Mouse (Mus musculus) CH12.LX (cell line): Measurements from ENCODE around the gene Epx. TPM values are rescaled to one million over a fixed set of nuclear protein-coding genes. Genes with fewer than 3 reads are reported as not detected.

Experiments
- DNase-seq: peaks from one replicate; pipeline ENCODE4 v3.0.0-alpha.2; 2013; ENCODE audit errors: extremely low read depth
- H3K27ac ChIP-seq: 2 replicates; pipeline ENCODE4 v1.5.1; 2012; ENCODE audit warnings: low read depth, mild to moderate bottlenecking, control low read depth, moderate library complexity; ENCODE audit not compliant: insufficient read depth
- H3K27me3 ChIP-seq: replicated peaks from 2 replicates; pipeline ENCODE3; 2012; ENCODE audit warnings: inconsistent platforms
- H3K36me3 ChIP-seq, 2 experiments: replicated peaks in 1 of 2; 2 replicates each; pipeline versions ENCODE3 to v1.6.1; 2012; ENCODE audit warnings: inconsistent platforms in 1 of 2, low read length in 1 of 2, mild to moderate bottlenecking in 1 of 2, mixed read lengths in 1 of 2, moderate library complexity in 1 of 2; ENCODE audit not compliant: control insufficient read depth in 1 of 2, insufficient read depth in 1 of 2
- H3K4me1 ChIP-seq, 2 experiments: 2 replicates each; pipeline ENCODE4 v1.6.1; 2012; ENCODE audit warnings: inconsistent platforms in 1 of 2, moderate library complexity in 1 of 2; ENCODE audit not compliant: insufficient read depth in 2 of 2, control insufficient read depth in 1 of 2
- H3K4me2 ChIP-seq: 2 replicates; pipeline ENCODE4 v1.6.1; 2012; ENCODE audit warnings: low read depth, mild to moderate bottlenecking, control low read depth; ENCODE audit not compliant: poor library complexity, insufficient read depth, severe bottlenecking
- H3K4me3 ChIP-seq, 3 experiments: fragments of 150-350 bp in 1 of 3; sonication (generic) in 1 of 3; replicated peaks in 1 of 3; 2 replicates each; pipeline versions ENCODE3 to v1.5.1; 2011 to 2012; ENCODE audit warnings: low read depth in 2 of 3, low read length in 2 of 3, mild to moderate bottlenecking in 2 of 3, moderate library complexity in 2 of 3, control low read depth in 1 of 3, improper control_type of control experiment in 1 of 3, inconsistent platforms in 1 of 3, mixed read lengths in 1 of 3; ENCODE audit not compliant: poor library complexity in 1 of 3
- H3K79me2 ChIP-seq: replicated peaks from 2 replicates; pipeline ENCODE4 v1.6.1; 2012; ENCODE audit warnings: mild to moderate bottlenecking, moderate library complexity; ENCODE audit not compliant: control insufficient read depth, poor library complexity, insufficient read depth, severe bottlenecking; ENCODE audit errors: extremely low read depth
- H3K9ac ChIP-seq: 2 replicates; pipeline ENCODE4 v1.6.1; 2012; ENCODE audit warnings: low read depth, mild to moderate bottlenecking, control low read depth, moderate library complexity; ENCODE audit not compliant: insufficient read depth
- H3K9me3 ChIP-seq: replicated peaks from 2 replicates; pipeline ENCODE3; 2012; ENCODE audit warnings: low read length, inconsistent platforms, mixed read lengths
- CTCF ChIP-seq, 2 experiments: IDR thresholded peaks in 1 of 2; conservative IDR thresholded peaks in 1 of 2; 2 replicates each; pipeline ENCODE4 v1.5.1; 2011 to 2012; ENCODE audit warnings: low read depth in 2 of 2, low read length in 2 of 2, improper control_type of control experiment in 1 of 2, inconsistent platforms in 1 of 2, mild to moderate bottlenecking in 1 of 2, moderate library complexity in 1 of 2
- E2F4 ChIP-seq: IDR thresholded peaks from 2 replicates; pipeline ENCODE4 v1.6.1; 2011; ENCODE audit warnings: low read depth, low read length, improper control_type of control experiment; ENCODE audit not compliant: insufficient replicate concordance
- ETS1 ChIP-seq: conservative IDR thresholded peaks from 2 replicates; pipeline ENCODE4 v1.6.1; 2012; ENCODE audit warnings: low read depth, mild to moderate bottlenecking, inconsistent platforms, low read length, improper control_type of control experiment, moderate library complexity
- HCFC1 ChIP-seq: IDR thresholded peaks from 2 replicates; pipeline ENCODE4 v1.6.1; 2012; ENCODE audit warnings: low read depth, mild to moderate bottlenecking, inconsistent platforms, low read length, improper control_type of control experiment
- IRF4 ChIP-seq: IDR thresholded peaks from 2 replicates; pipeline ENCODE4 v1.6.1; 2014; ENCODE audit warnings: low read depth, mild to moderate bottlenecking, inconsistent platforms, low read length, improper control_type of control experiment
- JUN ChIP-seq: IDR thresholded peaks from 2 replicates; pipeline ENCODE4 v1.6.1; 2011; ENCODE audit warnings: low read depth, mild to moderate bottlenecking, low read length, improper control_type of control experiment, moderate library complexity; ENCODE audit not compliant: insufficient read depth
- JUND ChIP-seq: conservative IDR thresholded peaks from 2 replicates; pipeline ENCODE4 v1.6.1; 2011; ENCODE audit warnings: low read depth, low read length, improper control_type of control experiment
- MEF2A ChIP-seq: IDR thresholded peaks from 2 replicates; pipeline ENCODE4 v1.6.1; 2014; ENCODE audit warnings: low read depth, mild to moderate bottlenecking, inconsistent platforms, low read length, improper control_type of control experiment, borderline replicate concordance
- MYC ChIP-seq: IDR thresholded peaks from 2 replicates; pipeline ENCODE4 v1.6.1; 2011; ENCODE audit warnings: low read depth, mild to moderate bottlenecking, improper control_type of control experiment, low read length
- NRF1 ChIP-seq: IDR thresholded peaks from 2 replicates; pipeline ENCODE4 v1.6.1; 2014; ENCODE audit warnings: low read depth, mild to moderate bottlenecking, inconsistent platforms, low read length, improper control_type of control experiment, moderate library complexity
- POLR2A ChIP-seq: IDR thresholded peaks from 2 replicates; pipeline ENCODE4 v1.6.1; 2011; ENCODE audit warnings: low read depth, mild to moderate bottlenecking, improper control_type of control experiment, low read length
- POLR2AphosphoS2 ChIP-seq: IDR thresholded peaks from 2 replicates; pipeline ENCODE4 v1.6.1; 2011; ENCODE audit warnings: low read depth, low read length, improper control_type of control experiment
- SIN3A ChIP-seq: IDR thresholded peaks from 2 replicates; pipeline ENCODE4 v1.6.1; 2012; ENCODE audit warnings: low read length, improper control_type of control experiment, inconsistent platforms
- TCF12 ChIP-seq: IDR thresholded peaks from 2 replicates; pipeline ENCODE4 v1.6.1; 2014; ENCODE audit warnings: low read depth, mild to moderate bottlenecking, inconsistent platforms, low read length, improper control_type of control experiment
- USF1 ChIP-seq: IDR thresholded peaks from 2 replicates; pipeline ENCODE4 v1.6.1; 2014; ENCODE audit warnings: low read depth, mild to moderate bottlenecking, inconsistent platforms, low read length, improper control_type of control experiment
- USF2 ChIP-seq: conservative IDR thresholded peaks from 2 replicates; pipeline ENCODE4 v1.6.1; 2011; ENCODE audit warnings: low read depth, low read length, improper control_type of control experiment
- ZC3H11A ChIP-seq: IDR thresholded peaks from 2 replicates; pipeline ENCODE4 v1.6.1; 2012; ENCODE audit warnings: low read depth, mild to moderate bottlenecking, inconsistent platforms, low read length, improper control_type of control experiment
- ZMIZ1 ChIP-seq: IDR thresholded peaks from 2 replicates; pipeline ENCODE4 v1.6.1; 2012; ENCODE audit warnings: low read depth, mild to moderate bottlenecking, inconsistent platforms, low read length, improper control_type of control experiment
- ZNF384 ChIP-seq: IDR thresholded peaks from 2 replicates; pipeline ENCODE4 v1.6.1; 2012; ENCODE audit warnings: low read depth, low read length, improper control_type of control experiment, inconsistent platforms
- dilution Hi-C: fragments of 300-500 bp; cut with MboI; formaldehyde crosslinking; loops from 2 replicates; pipeline ENCODE4 v1.14.3; 2020; ENCODE audit warnings: low sequenced_read_pairs; ENCODE audit not compliant: extremely low pct_unique_long_range_greater_than_20kb, extremely low pct_ligation_motif_present
- in situ Hi-C: fragments of 300-500 bp; cut with MboI; formaldehyde crosslinking; loops from 3 replicates; pipeline ENCODE4 v1.14.3; 2019; ENCODE audit warnings: low sequenced_read_pairs, low pct_ligation_motif_present, low pct_unique_long_range_greater_than_20kb, mixed read lengths
- polyA plus RNA-seq: library from polyadenylated mRNA; unstranded; fragments of >175 nt; gene quantifications from 2 replicates; pipeline ENCODE4 v1.2.1, GENCODE M21; 2012; ENCODE audit warnings: low read depth; ENCODE audit not compliant: insufficient read length
- total RNA-seq, 2 experiments: library from RNA; depleted of rRNA; stranded (reverse); fragments of 300-350 nt in 1 of 2; fragments of >200 nt in 1 of 2; gene quantifications; 2 replicates each; pipeline ENCODE4 v1.2.3; 2012 to 2014

Epx gene
- total and polyA plus RNA-seq, 3 experiments = not detected

DNA sequence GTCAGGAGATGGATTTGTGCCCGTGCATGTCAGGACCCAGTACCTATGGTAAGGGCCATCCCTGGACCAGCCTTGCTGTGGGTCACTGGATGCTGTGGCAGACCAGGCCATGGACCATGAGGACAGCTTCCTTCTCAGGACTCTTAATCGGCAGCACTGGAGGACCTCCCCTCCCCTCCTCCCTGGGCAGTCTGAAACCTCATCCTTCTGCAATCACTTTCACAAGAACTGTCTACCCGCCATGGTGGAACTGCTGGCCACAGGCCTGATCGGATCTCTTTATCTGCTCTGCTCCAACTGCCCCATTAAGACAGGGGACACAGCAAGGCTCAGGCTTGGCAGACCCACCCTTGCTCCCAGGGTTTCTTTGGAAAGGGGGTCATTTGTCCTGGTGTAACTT, 6.4 kb upstream of the Epx start:
- H3K27me3 ChIP-seq = peaks cover 28% of the 10 kb centered on the region
- DNase-seq = no peak
- H3K79me2 ChIP-seq = no peaks in the 10 kb centered on the region
- no peak overlapping the region for H3K27ac ChIP-seq
- TF ChIP-seq JUND (no peak), USF2 (no peak), NRF1 (no peak), ZNF384 (no peak), USF1 (no peak), JUN (no peak), MEF2A (no peak), ZMIZ1 (no peak), CTCF (conservative IDR thresholded peaks at IDR 0.05 in 1 of 2, IDR thresholded peaks at IDR 0.05 in 1 of 2; ENCODE audit: low read depth in 2 of 2, low read length in 2 of 2) (no peak), ETS1 (no peak), ZC3H11A (no peak), IRF4 (no peak), SIN3A (no peak), TCF12 (no peak), MYC (no peak), E2F4 (no peak), POLR2AphosphoS2 (no peak)
- in situ Hi-C loops = no loop called here
- no peaks in the 10 kb centered on the region for H3K36me3 ChIP-seq
- dilution Hi-C loops = no loop called here
- no peak overlapping the region for H3K4me2 ChIP-seq
- H3K4me1 ChIP-seq = no peaks in the 10 kb centered on the region
- no peak overlapping the region for H3K4me3 ChIP-seq
- H3K9ac ChIP-seq = no peak overlapping the region
- H3K9me3 ChIP-seq = peaks cover 2% of the 10 kb centered on the region

DNA sequence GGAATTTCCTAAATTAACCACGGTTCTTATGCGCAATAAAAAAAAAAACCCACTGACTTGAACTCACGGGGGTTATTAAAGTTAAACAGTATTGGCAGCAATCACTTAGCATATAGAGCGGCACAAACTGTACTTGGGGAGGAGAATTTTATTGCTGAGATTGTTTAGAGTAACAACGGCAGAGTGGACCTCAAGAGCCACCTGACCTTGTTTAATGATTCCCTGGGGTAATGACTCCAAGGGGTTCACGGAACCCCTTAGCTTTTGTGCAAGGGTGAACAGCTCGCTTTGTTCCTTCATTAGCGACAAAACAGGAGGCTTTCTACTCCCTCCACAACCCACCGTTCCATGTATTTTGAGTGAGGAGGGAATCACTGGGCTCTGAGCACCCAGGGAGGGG, 4.5 kb upstream of the Epx start:
- no peaks in the 10 kb centered on the region for H3K9me3 ChIP-seq
- dilution Hi-C loops = no loop called here
- no peak overlapping the region for H3K9ac ChIP-seq
- H3K79me2 ChIP-seq = no peaks in the 10 kb centered on the region
- H3K4me2 ChIP-seq = no peak overlapping the region
- in situ Hi-C loops = loop anchor here (5.0 kb wide), 1 partner anchor 78 kb away; no protein-coding TSS in a partner anchor
- H3K4me3 ChIP-seq = no peak overlapping the region
- no peaks in the 10 kb centered on the region for H3K36me3 ChIP-seq
- H3K27ac ChIP-seq = no peak overlapping the region
- TF ChIP-seq HCFC1 = no peak
- TF ChIP-seq TCF12 = no peak
- TF ChIP-seq POLR2AphosphoS2 = no peak
- no peak for TF ChIP-seq POLR2A
- TF ChIP-seq, all 38 proteins: peak for 0
- no peak for DNase-seq
- peaks cover 19% of the 10 kb centered on the region for H3K27me3 ChIP-seq
- H3K4me1 ChIP-seq = no peaks in the 10 kb centered on the region
